Mouse (Mus musculus) monocyte, adult 2 months (primary cell): ENCODE measurements around the gene Nav1.
A peak's percentile ranks its signal among the peaks of the same experiment; 100 is the strongest.

Experiments
- DNase-seq, 2 experiments: peaks; one replicate each; pipeline ENCODE4 v3.0.0; 2022; ENCODE audit warnings: low spot score in 2 of 2, low read depth in 1 of 2

The Nav1 gene

GRCm38 (mm10) chr1:135607019-135607418, at the start of gene Nav1:
Nav1 (minus strand) TSS chr1:135607295.
- DNase-seq = no peak

GRCm38 (mm10) chr1:135653909-135654308, 46.8 kb upstream of the Nav1 start:
- no peak for DNase-seq

- no peak for DNase-seq
Measured at GRCm38 (mm10) chr1:135645459-135646195, 38.5 kb upstream of the Nav1 start.

- DNase-seq = no peak
Measured at GRCm38 (mm10) chr1:135644110-135644509, 37.0 kb upstream of the Nav1 start.

- DNase-seq = no peak
Measured at GRCm38 (mm10) chr1:135643691-135644090, 36.6 kb upstream of the Nav1 start.

GRCm38 (mm10) chr1:135639853-135640252, 32.8 kb upstream of the Nav1 start:
- DNase-seq = no peak

- no peak for DNase-seq
Measured at GRCm38 (mm10) chr1:135639093-135639492, 32.0 kb upstream of the Nav1 start.

- DNase-seq = no peak
Measured at GRCm38 (mm10) chr1:135637574-135638008, 30.5 kb upstream of the Nav1 start.

- DNase-seq = no peak
Measured at GRCm38 (mm10) chr1:135636111-135636511, 29.0 kb upstream of the Nav1 start.

GRCm38 (mm10) chr1:135635323-135636064, 28.4 kb upstream of the Nav1 start:
- DNase-seq = no peak

- DNase-seq = no peak
Measured at GRCm38 (mm10) chr1:135634791-135635190, 27.7 kb upstream of the Nav1 start.

GRCm38 (mm10) chr1:135633884-135634283, 26.8 kb upstream of the Nav1 start:
- peak in 1 of 2 experiments; percentile 14 for DNase-seq

GRCm38 (mm10) chr1:135633478-135633877, 26.4 kb upstream of the Nav1 start:
- no peak for DNase-seq

GRCm38 (mm10) chr1:135632199-135632598, 25.1 kb upstream of the Nav1 start:
- DNase-seq = no peak

- peak in 1 of 2 experiments; percentile 67 for DNase-seq
Measured at GRCm38 (mm10) chr1:135631515-135631914, 24.4 kb upstream of the Nav1 start.

- DNase-seq = no peak
Measured at GRCm38 (mm10) chr1:135629846-135630245, 22.8 kb upstream of the Nav1 start.

- DNase-seq = no peak
Measured at GRCm38 (mm10) chr1:135626218-135626617, 19.1 kb upstream of the Nav1 start.

GRCm38 (mm10) chr1:135625741-135626140, 18.6 kb upstream of the Nav1 start:
- no peak for DNase-seq

GRCm38 (mm10) chr1:135624646-135625045, 17.6 kb upstream of the Nav1 start:
- DNase-seq = no peak

- no peak for DNase-seq
Measured at GRCm38 (mm10) chr1:135623136-135623535, 16.0 kb upstream of the Nav1 start.

- no peak for DNase-seq
Measured at GRCm38 (mm10) chr1:135621307-135621706, 14.2 kb upstream of the Nav1 start.

- peak in 1 of 2 experiments; percentile 40 for DNase-seq
Measured at GRCm38 (mm10) chr1:135619932-135620391, 12.9 kb upstream of the Nav1 start.
